Mouse (Mus musculus) kidney, adult 11 months (tissue): ENCODE measurements at regions not wholly inside any gene's neighbourhood (a gene's known extent, or its start where the extent isn't known, plus 50 kb on each side); places are given as distances from the start of the nearest gene placed in this dataset.
"Not testable (repeated sequence)": the region's sequence is repeated elsewhere in the genome, so short reads cannot be mapped to it uniquely, and the experiment has no call there.

Experiments
- DNase-seq: peaks from one replicate; pipeline ENCODE4 v3.0.0; 2022

DNA sequence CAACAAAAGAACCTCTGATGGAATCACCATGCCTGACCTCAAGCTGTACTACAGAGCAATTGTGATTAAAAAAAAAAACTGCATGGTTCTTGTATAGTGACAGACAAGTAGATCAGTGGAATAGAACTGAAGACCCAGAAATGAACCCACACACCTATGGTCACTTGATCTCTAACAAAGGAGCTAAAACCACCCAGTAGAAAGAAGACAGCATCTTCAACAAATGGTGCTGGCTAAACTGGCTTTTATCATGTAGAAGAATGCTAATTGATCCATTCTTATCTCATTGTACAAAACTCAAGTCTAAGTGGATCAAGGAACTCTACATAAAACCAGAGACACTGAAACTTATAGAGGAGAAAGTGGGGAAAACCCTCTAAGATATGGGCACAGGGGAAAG is 284.8 kb upstream of the Shh start:
- not testable (repeated sequence) for DNase-seq

DNA sequence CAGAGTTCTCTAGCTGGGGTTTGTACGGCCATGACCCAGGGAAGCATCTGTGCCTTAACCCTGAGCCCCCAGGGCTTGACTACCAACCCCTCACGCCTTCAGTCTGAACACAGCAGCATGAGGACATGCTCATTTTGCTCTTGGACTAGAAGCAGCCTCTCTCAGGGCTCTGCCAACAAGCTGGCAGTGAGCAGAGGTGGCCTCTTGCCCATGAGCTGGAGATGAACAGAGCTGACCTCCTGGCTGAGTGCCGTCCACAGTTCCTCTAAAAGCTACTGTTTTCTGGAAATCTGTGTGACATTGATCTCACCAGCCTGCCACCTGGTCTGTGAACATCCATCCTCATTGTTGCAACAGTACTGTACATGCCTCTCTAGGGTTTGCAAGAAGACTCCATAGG is 267.7 kb upstream of the Shh start:
- no peak for DNase-seq

DNA sequence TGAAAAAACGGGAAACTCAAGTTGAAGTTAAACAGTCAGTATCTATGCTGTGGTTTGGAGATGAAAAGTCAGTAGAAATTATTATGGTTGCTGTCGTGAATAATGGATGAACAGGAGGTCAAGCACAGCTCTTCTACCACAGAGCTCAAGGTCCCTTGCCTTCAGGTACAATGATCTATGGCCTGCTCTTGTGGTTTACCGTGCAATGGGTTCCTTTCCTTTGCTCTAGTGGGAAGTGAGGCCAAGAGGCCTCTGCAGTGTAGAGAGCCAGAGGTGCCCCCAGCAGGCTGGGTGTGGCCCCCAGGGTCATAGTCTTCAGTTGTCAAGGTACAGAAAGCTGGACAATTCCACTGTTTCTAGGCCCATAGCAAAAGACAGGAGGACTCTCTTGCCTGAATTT is 255.0 kb upstream of the Shh start:
- no peak for DNase-seq

DNA sequence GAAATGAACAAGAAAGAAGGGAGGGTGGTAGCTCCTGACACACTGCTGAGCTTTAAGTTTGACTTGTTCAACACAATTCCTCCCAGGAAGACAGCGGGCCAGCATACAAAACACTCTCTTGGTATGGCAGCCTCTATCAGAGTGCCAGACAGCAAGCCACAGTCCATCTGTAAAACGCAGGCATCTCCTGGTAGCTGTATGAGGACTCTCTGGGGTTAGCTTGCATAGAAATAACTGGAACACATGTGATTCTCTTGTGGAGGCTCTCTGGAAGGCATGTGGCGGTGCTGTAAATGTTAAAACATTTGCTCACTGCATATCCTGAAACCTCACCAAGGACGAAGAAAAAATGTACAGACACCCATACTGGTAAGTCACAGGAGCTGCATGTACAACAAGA is 247.9 kb upstream of the Shh start:
- DNase-seq: no peak

DNA sequence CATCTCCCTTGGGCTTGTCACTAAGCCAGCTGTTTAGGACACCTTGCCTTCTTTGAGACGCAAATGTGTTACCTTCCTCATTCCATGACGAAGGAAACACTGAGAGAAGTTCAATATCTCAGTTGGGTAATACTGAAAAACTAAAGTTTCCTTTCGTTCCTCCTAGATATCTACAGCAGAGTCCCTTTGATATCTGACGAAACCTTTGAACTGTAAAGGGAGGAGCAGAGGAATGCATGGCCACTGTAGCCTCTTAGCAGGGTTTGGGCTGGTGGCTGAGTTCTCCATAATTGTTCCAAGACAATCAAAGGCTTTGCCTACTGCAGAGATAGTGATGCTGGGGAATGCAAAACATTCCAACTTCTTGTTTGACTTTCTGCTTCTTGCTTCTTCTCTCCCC is 243.5 kb upstream of the Shh start:
- no peak for DNase-seq

DNA sequence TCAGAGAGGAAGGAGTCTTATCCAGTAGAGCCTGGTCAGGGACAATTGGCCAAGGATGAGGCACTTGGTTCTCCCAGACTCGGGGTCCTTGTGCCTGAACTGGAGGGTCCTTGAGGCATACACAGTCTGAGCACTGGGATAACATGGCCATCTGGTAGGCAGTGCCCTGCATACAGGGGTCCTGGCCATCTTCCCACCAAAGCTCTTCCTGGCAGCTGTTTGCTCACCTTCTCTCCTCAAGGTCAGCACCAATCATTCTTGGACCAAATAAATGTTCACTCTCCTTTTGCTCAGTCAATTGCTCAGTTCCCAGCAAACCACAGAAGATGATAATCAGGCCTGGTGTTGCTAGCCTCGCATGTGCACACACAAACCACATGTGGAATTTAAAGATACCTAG is 242.6 kb upstream of the Shh start:
- DNase-seq: no peak

DNA sequence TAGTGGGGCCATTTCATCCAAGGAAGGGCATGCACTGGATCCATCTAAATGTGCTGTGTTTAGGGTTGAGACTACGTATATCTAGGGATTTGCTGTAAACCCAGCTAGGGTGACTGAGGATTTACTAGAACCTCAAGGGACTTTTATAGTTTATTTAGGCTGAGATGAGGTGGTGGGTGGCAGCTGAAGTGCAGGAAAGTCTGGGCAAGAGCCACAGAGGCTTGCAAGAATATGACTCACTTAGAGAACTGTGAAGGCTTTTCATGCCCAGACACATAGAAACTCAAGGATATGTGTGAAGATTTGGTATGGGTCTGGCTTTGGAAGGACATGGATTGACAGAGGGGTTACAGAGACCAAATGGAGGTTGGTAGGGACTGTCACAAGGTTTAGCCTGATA is 237.3 kb upstream of the Shh start:
- no peak for DNase-seq

DNA sequence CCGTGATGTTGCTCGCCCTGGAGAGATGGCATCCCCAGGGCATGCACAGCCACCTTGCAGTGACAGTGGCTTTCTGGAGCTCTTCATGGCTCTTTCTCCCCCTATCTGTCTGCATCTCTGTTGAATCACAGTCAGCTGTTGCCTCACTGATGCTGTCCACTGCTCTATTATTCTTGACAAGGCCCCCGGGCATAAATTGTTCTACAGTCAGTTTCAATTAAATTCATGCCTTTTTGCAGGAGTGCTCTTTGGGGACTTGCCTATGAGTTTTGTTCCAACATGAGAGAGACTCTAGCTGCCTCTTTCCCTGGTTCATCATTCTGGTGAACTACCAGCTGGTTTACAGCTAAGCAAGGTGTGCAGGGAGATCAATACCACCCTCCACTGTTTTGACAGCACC is 229.9 kb upstream of the Shh start:
- no peak for DNase-seq

DNA sequence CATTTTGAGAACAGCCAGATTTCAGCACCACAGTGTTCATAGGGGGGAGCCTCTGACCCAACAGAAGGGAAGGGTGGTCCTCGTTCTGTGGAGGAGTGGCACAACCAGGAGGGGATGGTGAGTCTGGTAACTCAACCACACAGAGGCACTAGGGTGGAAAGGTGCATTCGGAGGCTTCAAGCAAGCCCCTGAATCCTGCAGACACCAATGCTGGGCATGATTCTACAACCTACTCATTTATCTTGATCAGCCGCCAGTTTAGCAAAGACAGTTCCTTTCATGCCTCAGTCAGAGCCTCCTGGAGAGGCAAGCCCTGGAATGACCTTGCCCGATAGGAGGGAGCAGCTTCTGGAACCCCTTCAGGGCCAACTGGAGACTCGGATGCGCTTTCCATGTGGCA is 223.1 kb upstream of the Shh start:
- DNase-seq: no peak

DNA sequence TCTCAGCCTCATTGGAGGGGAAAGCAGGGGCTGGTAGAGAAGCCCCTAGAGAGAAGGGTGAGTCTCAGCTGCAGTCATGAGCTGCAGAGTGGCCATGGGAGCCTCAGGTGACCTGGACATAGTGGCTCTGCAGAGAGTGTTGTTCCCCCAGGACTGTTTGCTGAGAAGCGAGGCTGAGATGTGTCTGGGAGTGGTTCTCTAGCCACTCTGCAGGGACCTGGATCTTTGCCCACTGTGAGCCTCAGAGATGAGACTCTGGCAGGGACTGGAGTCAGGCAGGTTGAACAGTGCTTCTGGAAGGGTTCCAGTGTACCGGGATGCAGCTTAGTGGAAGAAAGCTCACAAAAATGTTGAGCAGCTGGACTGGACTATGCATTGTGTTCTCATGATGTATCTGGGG is 222.6 kb upstream of the Shh start:
- DNase-seq: no peak

DNA sequence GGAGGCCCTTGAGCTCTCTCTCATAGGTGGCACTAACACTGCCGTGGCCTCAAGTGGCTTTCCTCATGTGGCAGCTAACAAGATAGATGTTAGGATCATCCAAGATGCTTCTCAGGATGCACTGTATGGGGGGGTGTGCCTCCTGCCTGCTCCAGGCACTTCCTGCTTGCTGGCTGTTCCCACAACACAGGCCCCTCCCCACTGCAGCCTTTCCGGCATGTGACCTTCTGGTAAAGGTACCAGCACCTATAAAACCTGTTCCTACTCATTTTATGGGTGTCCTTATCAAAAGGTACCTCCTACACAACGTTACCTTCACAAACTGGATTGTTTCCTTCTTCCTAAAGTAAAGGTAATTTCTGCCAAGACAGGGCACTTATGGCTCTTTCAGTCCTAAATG is 222.1 kb upstream of the Shh start:
- DNase-seq: no peak

DNA sequence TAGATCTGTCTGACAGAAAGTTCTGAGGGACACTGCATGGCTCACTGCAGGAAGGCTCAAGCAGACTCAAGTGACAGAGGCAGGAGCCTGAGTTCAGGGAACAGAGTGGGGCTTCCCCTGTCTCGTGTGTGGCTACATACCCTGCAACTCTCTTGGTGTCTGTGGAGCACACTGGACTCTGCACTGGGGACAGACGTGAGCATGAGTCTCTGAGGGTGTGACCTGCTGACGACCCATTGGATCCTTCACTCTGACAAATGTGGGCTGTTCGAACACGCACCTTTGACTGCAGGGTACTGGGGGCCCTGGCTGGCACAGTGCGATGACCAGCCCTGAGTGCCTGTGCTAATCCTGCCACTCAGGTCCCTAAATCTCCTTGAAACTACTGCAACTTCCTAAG is 215.8 kb upstream of the Shh start:
- no peak for DNase-seq

DNA sequence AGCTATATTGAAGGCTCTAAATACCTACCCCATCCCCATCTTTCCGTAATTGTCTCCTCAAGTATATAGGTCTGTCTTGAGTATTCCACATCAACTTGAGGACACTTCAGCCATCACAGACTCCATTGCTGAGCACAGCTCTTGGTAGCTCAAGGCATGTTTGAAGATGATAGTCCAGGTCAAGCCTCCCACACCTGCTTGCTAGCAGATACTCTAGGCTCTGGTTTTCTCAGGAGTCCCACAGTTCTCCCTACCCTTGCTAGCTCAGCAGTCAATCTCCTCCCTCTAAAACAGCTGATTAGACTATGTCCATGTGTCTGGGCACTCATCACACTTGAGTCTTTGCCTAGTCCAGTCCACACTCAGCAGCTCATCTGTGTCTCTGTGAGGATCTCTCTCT is 213.3 kb upstream of the Shh start:
- no peak for DNase-seq

DNA sequence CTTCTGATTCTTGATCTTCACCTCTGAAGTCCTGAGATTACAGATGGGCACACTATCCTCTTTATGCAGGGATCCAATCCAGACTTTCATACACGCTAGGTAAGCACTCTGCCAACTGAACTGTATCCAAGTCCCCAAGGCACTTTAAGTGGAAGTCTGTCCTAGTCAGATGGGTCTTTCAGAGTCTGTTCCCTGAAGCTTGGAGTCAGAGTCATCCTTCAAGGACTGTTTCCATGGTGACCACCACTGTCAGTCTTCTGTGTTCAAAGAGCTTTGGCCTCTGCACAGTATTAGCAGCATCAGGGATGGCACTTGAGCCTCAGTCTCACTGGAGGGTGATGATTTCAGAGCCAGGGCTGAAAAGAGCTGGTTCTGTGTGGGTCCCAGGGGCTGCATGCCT is 212.7 kb upstream of the Shh start:
- DNase-seq: no peak

DNA sequence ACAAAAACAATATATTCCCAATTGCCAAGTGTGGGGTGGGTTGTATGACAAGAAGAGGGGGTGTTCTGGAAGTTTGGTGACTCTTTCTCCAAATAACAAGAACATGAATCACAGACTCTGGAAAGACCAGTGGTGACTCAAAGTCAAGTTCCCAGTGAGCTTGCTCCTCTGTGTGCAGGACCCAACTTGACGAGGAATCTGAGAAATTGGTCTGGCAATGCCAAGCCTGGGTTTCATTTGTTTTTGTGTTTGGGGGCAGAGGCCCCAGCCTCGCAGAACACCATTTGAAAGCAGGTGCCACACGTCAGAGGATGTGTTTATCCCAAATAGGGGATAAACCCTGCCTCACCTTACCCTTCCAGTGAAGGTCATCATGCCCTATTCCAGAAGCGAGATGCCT is 163.1 kb upstream of the Shh start:
- no peak for DNase-seq

DNA sequence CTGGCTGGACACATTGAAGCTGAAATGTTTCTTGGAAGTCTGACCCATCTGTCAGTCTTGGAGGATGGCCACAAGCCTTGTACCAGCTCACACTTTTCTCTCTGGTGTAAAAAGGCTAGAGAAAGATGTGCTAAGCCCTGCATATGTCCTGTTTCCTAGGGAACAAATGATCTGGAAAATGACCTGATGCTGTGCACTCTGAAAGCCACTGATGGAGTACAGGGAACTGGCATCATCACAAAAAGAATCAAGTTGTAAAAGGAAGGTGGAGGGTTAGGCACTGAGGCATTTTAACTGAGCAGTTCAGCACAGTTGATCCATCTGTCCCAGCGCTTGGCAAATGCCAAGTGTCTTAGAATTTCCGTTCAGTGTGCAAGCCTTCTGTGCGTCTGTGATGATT is 144.8 kb upstream of the Shh start:
- no peak for DNase-seq

DNA sequence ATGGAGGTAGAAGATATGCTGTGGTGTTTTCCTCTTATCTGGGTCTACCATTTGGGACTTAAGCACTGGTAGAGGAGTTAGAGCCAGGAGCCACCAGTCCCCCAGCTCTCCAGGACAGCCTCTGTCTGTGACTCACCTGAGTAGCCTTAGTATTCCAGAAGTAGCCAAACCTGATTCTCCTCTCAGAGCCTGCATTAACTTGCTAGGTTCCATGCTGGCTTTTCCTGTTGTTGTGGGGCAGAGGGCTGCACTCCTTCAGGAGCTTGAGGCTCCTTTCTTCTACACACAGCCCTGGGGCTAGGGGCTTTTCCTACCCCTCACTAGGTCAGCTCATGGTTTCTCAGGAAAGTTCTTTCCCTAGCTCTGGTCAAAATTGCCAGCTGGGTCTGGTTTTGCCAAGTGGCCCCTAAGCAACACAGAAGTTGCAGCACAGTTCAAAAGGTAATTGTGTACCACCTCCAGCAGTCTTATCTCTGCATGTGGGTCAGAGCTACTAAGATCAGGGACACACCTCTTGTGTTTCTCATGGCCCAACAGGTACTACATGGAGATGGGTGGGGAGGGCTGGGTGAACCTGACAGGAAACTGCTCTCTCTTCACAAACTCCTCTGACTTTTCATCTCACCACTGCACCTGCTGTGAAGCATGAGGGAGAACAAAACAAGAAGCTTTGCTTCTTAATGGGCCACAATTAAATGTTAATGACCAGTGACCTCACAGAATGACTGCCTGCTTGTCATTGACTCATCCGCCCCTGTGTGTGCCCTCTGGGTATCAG is 129.7 kb upstream of the Shh start:
- DNase-seq: no peak

DNA sequence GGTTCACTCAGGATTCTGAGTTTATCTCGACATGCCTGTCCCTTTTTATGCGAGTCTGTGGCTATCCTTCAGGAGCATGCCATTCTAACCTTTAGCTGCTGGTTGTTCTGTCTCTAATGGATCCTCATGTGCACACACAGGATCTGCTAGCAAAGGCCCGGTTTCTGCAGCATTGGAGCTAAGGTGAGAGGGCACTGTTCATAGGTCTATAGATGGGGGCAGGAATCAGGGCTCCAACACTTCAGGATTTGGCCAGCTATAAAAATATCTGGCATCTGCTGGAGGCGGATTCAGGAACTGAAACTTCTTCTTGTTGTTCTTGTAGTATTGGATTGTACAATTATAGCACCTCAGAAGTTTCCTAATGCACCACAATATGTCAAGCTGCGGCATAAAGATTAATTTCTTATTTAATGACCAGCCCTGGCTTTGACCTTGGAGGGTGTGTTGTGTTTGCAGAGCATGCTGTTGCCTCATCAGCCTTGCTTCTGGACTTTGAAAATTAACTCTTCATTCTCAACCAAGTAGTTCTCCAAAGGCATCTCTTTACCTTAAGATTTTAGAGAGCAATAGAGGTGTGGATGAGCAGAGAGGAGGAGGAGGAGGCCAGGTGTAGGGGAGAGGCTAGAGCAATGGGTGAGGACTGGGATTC is 104.4 kb upstream of the Shh start:
- no peak for DNase-seq

DNA sequence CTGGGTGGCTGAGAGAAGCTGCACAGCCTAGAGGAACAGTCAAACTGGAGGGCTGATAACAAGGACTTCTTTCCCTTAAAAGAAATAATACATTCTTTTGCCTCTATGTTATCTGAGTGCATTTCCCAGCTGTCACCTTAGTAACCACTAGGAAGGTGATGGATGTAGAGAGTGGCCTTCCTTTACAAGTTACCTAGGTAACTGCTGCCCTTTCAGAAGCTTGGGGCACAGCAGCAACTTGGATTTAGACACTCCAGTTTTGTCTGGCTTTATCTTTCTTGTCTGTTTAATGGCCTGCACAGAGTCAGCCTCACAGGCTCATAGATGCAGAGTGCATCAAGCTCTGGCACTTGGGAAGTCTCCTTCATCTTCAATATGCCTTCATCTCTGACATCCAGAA is 101.4 kb upstream of the Shh start:
- no peak for DNase-seq

DNA sequence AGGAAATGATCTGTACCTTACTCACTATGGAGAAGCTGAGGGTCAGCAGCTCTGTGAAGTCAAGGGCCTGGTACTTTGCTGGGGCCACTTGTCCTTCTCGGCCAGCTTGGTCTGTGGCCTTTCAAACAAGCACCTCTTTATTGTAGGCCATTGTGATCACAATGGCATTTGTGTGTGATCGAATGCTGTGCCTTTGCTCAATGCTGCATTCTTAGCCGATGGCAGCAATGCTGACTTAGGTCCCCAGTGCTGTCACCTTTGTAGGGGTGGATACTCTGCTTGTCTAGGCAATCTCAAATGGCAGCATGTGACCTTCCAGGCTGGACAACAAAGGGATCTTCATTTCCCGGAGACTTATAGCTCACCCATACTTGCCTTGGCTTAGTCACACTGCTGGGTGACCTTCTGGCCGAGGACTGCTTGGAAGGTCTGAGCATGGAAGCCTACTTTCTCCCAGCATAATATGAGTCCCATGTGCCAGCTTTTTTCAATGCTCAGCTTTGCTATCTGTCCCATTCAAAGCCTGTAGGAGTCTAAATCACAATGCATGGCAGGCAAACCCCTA is 100.4 kb upstream of the Shh start:
- DNase-seq: no peak

DNA sequence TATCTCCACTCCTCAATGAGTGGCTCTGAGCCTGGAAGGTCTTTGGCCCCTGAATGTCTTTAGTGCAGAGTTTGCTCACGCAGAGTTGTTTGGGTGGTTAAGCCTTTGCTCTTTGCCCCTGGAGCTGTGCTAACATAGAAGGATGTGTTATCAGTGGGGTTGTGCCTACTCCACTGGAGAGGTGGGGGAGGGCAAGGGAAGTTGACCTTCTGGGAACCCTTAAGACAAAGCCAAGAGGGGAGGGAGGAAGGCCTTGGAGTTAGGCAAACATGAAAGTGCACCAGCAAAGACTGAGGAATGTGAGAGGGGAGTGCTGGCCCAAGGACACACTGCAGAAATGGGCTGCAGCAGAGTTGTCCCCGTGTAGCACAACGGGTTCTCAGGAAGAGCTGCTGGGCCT is 96.3 kb upstream of the Shh start:
- no peak for DNase-seq

DNA sequence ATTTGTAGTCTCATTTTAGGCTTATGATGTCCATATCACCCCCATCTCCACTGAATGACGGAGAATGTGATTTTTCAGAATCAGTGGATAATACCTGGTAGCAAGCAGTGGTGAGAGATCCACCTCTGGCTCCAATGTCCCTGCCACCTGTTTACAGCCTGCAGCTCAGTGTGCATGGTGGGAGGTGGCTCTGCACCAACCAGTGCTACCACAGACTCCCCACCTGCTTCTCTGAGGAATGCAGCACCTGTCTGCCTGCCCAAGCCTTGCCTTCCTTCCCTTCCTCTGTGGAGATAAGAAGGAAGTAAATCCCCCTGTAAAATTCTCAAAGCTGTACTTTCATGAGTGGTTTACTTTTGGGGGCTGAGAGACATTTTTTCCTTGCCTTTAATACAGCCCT is 95.9 kb upstream of the Shh start:
- no peak for DNase-seq

DNA sequence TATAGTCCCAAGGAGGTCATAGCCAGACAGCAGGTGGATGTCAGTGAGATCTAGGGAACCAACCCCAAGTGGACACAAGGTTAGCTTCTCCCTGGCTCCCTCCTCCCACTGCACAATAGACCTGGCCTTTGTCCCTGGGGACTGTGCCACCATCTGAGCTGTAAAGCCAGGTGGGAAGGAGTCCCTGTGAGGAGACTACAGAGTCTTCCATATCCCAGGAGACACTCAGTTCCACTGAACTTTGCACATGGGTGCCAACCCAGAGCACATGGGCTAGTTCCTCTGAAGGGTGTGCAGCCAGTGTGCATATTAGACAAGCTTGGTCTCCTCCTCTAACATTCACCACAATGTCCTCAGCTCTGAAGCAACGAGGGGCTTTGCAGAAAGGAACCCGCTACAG is 86.5 kb upstream of the Shh start:
- DNase-seq: no peak

DNA sequence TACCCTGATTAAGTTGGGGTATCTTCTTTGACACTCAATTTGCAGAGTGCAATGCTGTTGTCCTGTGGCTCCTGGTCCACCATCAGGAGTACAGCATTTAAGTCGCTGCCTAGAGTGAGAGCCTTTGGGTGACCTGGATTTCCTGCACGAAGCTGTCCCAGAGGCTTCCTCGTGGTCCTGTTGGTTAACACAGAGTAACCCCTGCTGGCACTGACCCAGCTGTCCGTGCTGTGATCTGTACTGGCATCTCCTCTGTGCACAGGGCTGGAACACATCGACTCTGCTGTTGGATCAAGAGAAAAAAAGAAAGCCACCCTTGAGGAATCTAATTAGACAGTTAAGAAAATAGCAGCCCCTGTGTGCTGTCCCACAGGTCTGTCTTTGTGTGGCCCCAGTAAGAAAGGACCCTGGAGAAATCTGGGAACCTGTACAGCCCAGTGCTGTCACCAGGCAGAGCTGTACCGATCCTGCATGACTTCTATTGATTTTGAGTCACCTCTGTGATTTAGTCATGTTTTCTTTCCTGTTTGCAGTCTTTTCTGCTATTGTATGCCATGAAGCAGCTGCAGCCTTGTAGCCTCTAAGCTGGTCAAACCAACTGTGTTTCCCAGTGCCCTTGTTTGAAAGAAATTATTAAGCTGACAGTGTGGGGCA is 63.3 kb upstream of the Shh start:
- DNase-seq: peak; percentile 24
